ENCODE assay signal across 9 mouse cellular contexts in genomic region chr11:108923781-108924180, GRCm38 (mm10). TPM values are rescaled to one million over a fixed set of nuclear protein-coding genes. Genes with fewer than 3 reads are reported as not detected.
DNase-seq lines count a peak whose midpoint lies in the region; TF ChIP-seq lines count a peak whose summit lies in the region.
"Had no signal": no experiment of that assay in that cellular context is flagged by ENCODE, and none has a peak within 500 bp of the region (broad histone marks: within the 10 kb centered on the region; RNA-seq: fewer than 3 reads in every experiment).

No protein-coding gene starts in this region.

- no peaks in the 10 kb centered on the region for H3K36me3 ChIP-seq in heart, embryonic 10.5 days
- peaks cover 0 to 45% of the 10 kb centered on the region in 2 experiments for H3K36me3 ChIP-seq in CH12.LX (replicated peaks in 1 of 2; ENCODE audit: control insufficient read depth in 1 of 2, insufficient read depth in 1 of 2, low read length in 1 of 2)
- H3K36me3 ChIP-seq in hindbrain, embryonic 10.5 days: peaks cover 52% of the 10 kb centered on the region
- peaks cover 53% of the 10 kb centered on the region for H3K36me3 ChIP-seq in midbrain, embryonic 10.5 days

- TF ChIP-seq POLR2A in CH12.LX (IDR thresholded peaks at IDR 0.05; ENCODE audit: low read depth, low read length): no peak

- DNase-seq in heart, embryonic 10.5 days (ENCODE audit: low spot score): no peak
- DNase-seq in heart, postnatal 14 days: no peak
- no peak for DNase-seq in CH12.LX (ENCODE audit: extremely low read depth)
- peak; percentile 29 for DNase-seq in hindbrain, embryonic 10.5 days (ENCODE audit: low spot score)
- DNase-seq in midbrain, embryonic 10.5 days (ENCODE audit: low spot score): peak; percentile 34
- DNase-seq in thymus, postnatal 25 days: no peak
- no peak for DNase-seq in kidney, postnatal 4 days
- no peak for DNase-seq in kidney, postnatal 14 days

- in situ Hi-C loops in CH12.LX (cut with MboI; ENCODE audit: low pct_ligation_motif_present, low pct_unique_long_range_greater_than_20kb, low sequenced_read_pairs): loop anchor here (10.0 kb wide), 1 partner anchor 469 kb away; no protein-coding TSS in a partner anchor

- no peak for TF ChIP-seq EP300 in CH12.LX (IDR thresholded peaks at IDR 0.05; ENCODE audit: low read length)

- peak overlapping the region; percentile 92 for H3K4me3 ChIP-seq in heart, embryonic 10.5 days
- peak overlapping the region; percentile 30 to 96 (median 79) for H3K4me3 ChIP-seq in CH12.LX (replicated peaks in 1 of 3; ENCODE audit: low read depth in 2 of 3, low read length in 2 of 3, poor library complexity in 1 of 3)
- H3K4me3 ChIP-seq in hindbrain, embryonic 10.5 days: peak overlapping the region; percentile 79
- H3K4me3 ChIP-seq in midbrain, embryonic 10.5 days: peak overlapping the region; percentile 89
- H3K4me3 ChIP-seq: myocyte had no signal

- H3K79me2 ChIP-seq in CH12.LX (replicated peaks; ENCODE audit: control insufficient read depth, extremely low read depth, insufficient read depth, poor library complexity, severe bottlenecking): peaks cover 22% of the 10 kb centered on the region

- H3K9me3 ChIP-seq in heart, embryonic 10.5 days: no peaks in the 10 kb centered on the region
- no peaks in the 10 kb centered on the region for H3K9me3 ChIP-seq in CH12.LX (replicated peaks; ENCODE audit: low read length)
- no peaks in the 10 kb centered on the region for H3K9me3 ChIP-seq in hindbrain, embryonic 10.5 days
- H3K9me3 ChIP-seq in midbrain, embryonic 10.5 days (replicated peaks): no peaks in the 10 kb centered on the region

- dilution Hi-C loops in CH12.LX (cut with MboI; ENCODE audit: extremely low pct_ligation_motif_present, extremely low pct_unique_long_range_greater_than_20kb, low sequenced_read_pairs): no loop called here

- peaks cover 81% of the 10 kb centered on the region for H3K4me1 ChIP-seq in heart, embryonic 10.5 days
- H3K4me1 ChIP-seq in CH12.LX (ENCODE audit: control insufficient read depth in 1 of 2, insufficient read depth in 2 of 2): peaks cover 21 to 64% of the 10 kb centered on the region in 2 experiments
- H3K4me1 ChIP-seq in hindbrain, embryonic 10.5 days (replicated peaks): peaks cover 78% of the 10 kb centered on the region
- H3K4me1 ChIP-seq in midbrain, embryonic 10.5 days: peaks cover 78% of the 10 kb centered on the region

- H3K27me3 ChIP-seq in heart, embryonic 10.5 days (ENCODE audit: insufficient read depth, poor library complexity, severe bottlenecking): peaks cover 21% of the 10 kb centered on the region; the same call in 1 of the 2 replicates
- H3K27me3 ChIP-seq in CH12.LX (replicated peaks): no peaks in the 10 kb centered on the region
- H3K27me3 ChIP-seq in hindbrain, embryonic 10.5 days (ENCODE audit: insufficient read depth, poor library complexity, severe bottlenecking): peaks cover 8% of the 10 kb centered on the region; the same call in 1 of the 2 replicates
- peaks cover 9% of the 10 kb centered on the region for H3K27me3 ChIP-seq in midbrain, embryonic 10.5 days (ENCODE audit: low read depth, poor library complexity, severe bottlenecking)

- no peak for TF ChIP-seq RAD21 in CH12.LX (IDR thresholded peaks at IDR 0.05; ENCODE audit: low read depth, low read length)

- no peak overlapping the region for H3K9ac ChIP-seq in CH12.LX (ENCODE audit: insufficient read depth, low read depth)

- no peak overlapping the region for H3K4me2 ChIP-seq in CH12.LX (ENCODE audit: insufficient read depth, low read depth, poor library complexity, severe bottlenecking)

- H3K27ac ChIP-seq in heart, embryonic 10.5 days: no peak overlapping the region
- H3K27ac ChIP-seq in CH12.LX (ENCODE audit: insufficient read depth, low read depth): no peak overlapping the region
- H3K27ac ChIP-seq in hindbrain, embryonic 10.5 days: peak overlapping the region; percentile 100
- peak overlapping the region; percentile 95 for H3K27ac ChIP-seq in midbrain, embryonic 10.5 days (replicated peaks)

- intact Hi-C loops in heart, postnatal 14 days (cut with DNase I): loop anchor here (2.0 to 10.0 kb wide), 5 partner anchors 107 to 899 kb away; partner anchors contain the start of gene Cep112

- WGBS in heart, embryonic 10.5 days: 30% methylated on average over 13 of the region's 13 CpGs
- WGBS in hindbrain, embryonic 10.5 days: 13% methylated on average over 13 of the region's 13 CpGs
- 16% methylated on average over 13 of the region's 13 CpGs for WGBS in midbrain, embryonic 10.5 days

- no peak for TF ChIP-seq CTCF in CH12.LX (conservative IDR thresholded peaks at IDR 0.05 in 1 of 2, IDR thresholded peaks at IDR 0.05 in 1 of 2; ENCODE audit: low read depth in 2 of 2, low read length in 2 of 2)

TF ChIP-seq in CH12.LX, 34 proteins besides CTCF, POLR2A, EP300 and RAD21:
- TF ChIP-seq USF2 (conservative IDR thresholded peaks at IDR 0.05; ENCODE audit: low read depth, low read length) (no peak), CHD1 (IDR thresholded peaks at IDR 0.05; ENCODE audit: low read depth, low read length) (no peak), MAFK (IDR thresholded peaks at IDR 0.05; ENCODE audit: insufficient replicate concordance, low read length) (no peak), ZKSCAN1 (IDR thresholded peaks at IDR 0.05; ENCODE audit: borderline replicate concordance, low read depth, low read length) (no peak), ZC3H11A (IDR thresholded peaks at IDR 0.05; ENCODE audit: low read depth, low read length) (no peak), NRF1 (IDR thresholded peaks at IDR 0.05; ENCODE audit: low read depth, low read length) (no peak), KAT2A (IDR thresholded peaks at IDR 0.05; ENCODE audit: insufficient replicate concordance, low read length) (no peak), MAX (IDR thresholded peaks at IDR 0.05; ENCODE audit: low read length) (no peak), MEF2A (IDR thresholded peaks at IDR 0.05; ENCODE audit: borderline replicate concordance, low read depth, low read length) (no peak), SIN3A (IDR thresholded peaks at IDR 0.05; ENCODE audit: low read length) (no peak), CHD2 (IDR thresholded peaks at IDR 0.05; ENCODE audit: low read length) (no peak)

RNA-seq across cellular contexts. Expression of gene Axin2, which starts 3.6 kb away (rescaled TPM):
- 2.2 and 5.1 TPM in 2 replicates for polyA plus RNA-seq in heart, embryonic 10.5 days (2016; fragmentation: Nextera tagmentation; extraction: Ambion mirVana)
- 1 to 10 TPM; 5.3 to 5.7 TPM for total RNA-seq in heart, postnatal 14 days (2021)
- total RNA-seq in CH12.LX (2012; rRNA removed) (16.6 TPM in 2 replicates), CH12.LX (2014; rRNA removed) (12.9 and 14.2 TPM in 2 replicates)
- polyA plus RNA-seq in CH12.LX (2012; ENCODE audit: insufficient read length, low read depth): 27.1 and 29.9 TPM in 2 replicates
- polyA plus RNA-seq in hindbrain, embryonic 10.5 days (2016; fragmentation: Nextera tagmentation; extraction: Ambion mirVana): 18.0 and 19.8 TPM in 2 replicates
- 17.5 and 17.6 TPM in 2 replicates for polyA plus RNA-seq in midbrain, embryonic 10.5 days (2016; fragmentation: Nextera tagmentation; extraction: Ambion mirVana)

Comparison
In these comparisons a context has a peak if more than half of its experiments do, and no peak if none do; other contexts are left out.
1. DNase-seq: peak in hindbrain, embryonic 10.5 days (single experiment) and midbrain, embryonic 10.5 days (single experiment); none in heart, embryonic 10.5 days (single experiment), heart, postnatal 14 days (0 of 2), CH12.LX (single experiment), thymus, postnatal 25 days (single experiment), kidney, postnatal 4 days (0 of 2) and kidney, postnatal 14 days (single experiment).
2. H3K27ac ChIP-seq: peak in hindbrain, embryonic 10.5 days (single experiment) and midbrain, embryonic 10.5 days (single experiment); none in heart, embryonic 10.5 days (single experiment) and CH12.LX (single experiment).
3. Peak in every context shown above with its lines, with median percentiles within 50 percentile points of each other: H3K4me3 ChIP-seq.